Mouse (Mus musculus) liver, embryonic 15.5 days (tissue): ENCODE results near the gene Lsm7. TPM values are rescaled to one million over a fixed set of nuclear protein-coding genes. Genes with fewer than 3 reads are reported as not detected.

Experiments
- ATAC-seq: fragments of 200-750 bp; cut with Nextera tagmentation; 2 replicates; pipeline ENCODE4 v1.8.0; 2017; ENCODE audit warnings: moderate number of reproducible peaks, mild to moderate bottlenecking, moderate library complexity; ENCODE audit not compliant: insufficient read depth
- H3K27ac ChIP-seq: fragments of 300-500 bp; sonication (generic); replicated peaks from 2 replicates; pipeline ENCODE4 v1.5.1; 2015; ENCODE audit warnings: mild to moderate bottlenecking, inconsistent platforms
- H3K27me3 ChIP-seq: fragments of 300-500 bp; sonication (generic); 2 replicates; pipeline ENCODE4 v1.6.1; 2015; ENCODE audit warnings: mild to moderate bottlenecking, inconsistent platforms
- H3K36me3 ChIP-seq: fragments of 300-500 bp; sonication (generic); replicated peaks from 2 replicates; pipeline ENCODE4 v1.6.1; 2015; ENCODE audit warnings: moderate library complexity, mild to moderate bottlenecking, inconsistent platforms
- H3K4me1 ChIP-seq: fragments of 300-500 bp; sonication (generic); replicated peaks from 2 replicates; pipeline ENCODE4 v1.6.1; 2015; ENCODE audit warnings: inconsistent platforms
- H3K4me2 ChIP-seq: fragments of 300-500 bp; sonication (generic); 2 replicates; pipeline ENCODE4 v1.6.1; 2015; ENCODE audit warnings: moderate library complexity, mild to moderate bottlenecking, inconsistent platforms
- H3K4me3 ChIP-seq: fragments of 300-500 bp; sonication (generic); replicated peaks from 2 replicates; pipeline ENCODE4 v1.5.1; 2015; ENCODE audit warnings: mild to moderate bottlenecking, inconsistent platforms
- H3K9ac ChIP-seq: fragments of 300-500 bp; sonication (generic); 2 replicates; pipeline ENCODE4 v1.6.1; 2015; ENCODE audit warnings: moderate library complexity, mild to moderate bottlenecking, inconsistent platforms
- H3K9me3 ChIP-seq: fragments of 300-500 bp; sonication (generic); replicated peaks from 2 replicates; pipeline ENCODE4 v1.6.1; 2016; ENCODE audit warnings: inconsistent platforms
- WGBS: fragments of 180-500 bp; shearing (Covaris S2); methylation state at CpG from one replicate; pipeline ENCODE4 v1.1.7; 2015; ENCODE audit warnings: mixed read lengths; ENCODE audit not compliant: insufficient replicate concordance; 5-methylcytosine and 5-hydroxymethylcytosine counted together
- polyA plus RNA-seq: library from polyadenylated mRNA; unstranded; fragments of >200 nt; fragmentation: Nextera tagmentation; extraction: Ambion mirVana; gene quantifications from 2 replicates; pipeline ENCODE4 v1.2.1, GENCODE M21; 2015

The Lsm7 gene
- polyA plus RNA-seq, 1 experiment from 2014 or later, result 115 TPM

DNA sequence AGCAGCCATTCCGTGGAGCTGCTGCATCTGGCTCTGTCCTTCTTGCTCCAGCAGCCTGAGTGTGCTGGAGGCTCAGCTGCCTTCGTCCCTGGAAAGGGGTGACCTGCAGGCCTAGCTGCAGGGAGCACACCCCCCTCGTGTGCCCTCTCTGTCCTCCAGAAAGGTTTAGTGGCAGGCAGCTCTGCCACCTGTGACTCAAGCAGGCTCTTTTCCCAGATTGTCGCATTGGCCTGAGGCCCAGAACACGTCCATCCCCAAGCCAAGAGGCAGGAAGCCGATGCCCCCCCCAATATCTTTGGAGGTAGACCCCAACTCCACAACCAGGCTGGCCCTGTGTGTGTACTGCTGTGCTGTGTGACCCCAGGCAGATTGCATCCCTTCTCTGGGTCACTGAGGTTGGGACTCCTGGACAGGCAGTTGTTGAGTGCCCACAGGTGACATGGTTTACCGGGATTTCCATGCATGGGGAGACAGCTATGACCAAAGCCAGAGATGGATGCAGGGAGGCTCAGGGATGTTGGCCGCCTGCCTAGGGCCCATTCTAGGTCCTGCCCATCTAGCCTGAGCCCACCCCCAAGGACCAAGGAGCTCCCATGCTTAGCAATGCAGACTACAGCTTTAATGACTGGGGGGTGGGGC is 9.8 kb downstream of the Lsm7 start:
- H3K36me3 ChIP-seq, result no peaks in the 10 kb centered on the region
- peaks cover 23% of the 10 kb centered on the region for H3K4me1 ChIP-seq
- no peak overlapping the region for H3K9ac ChIP-seq
- H3K27me3 ChIP-seq, result peaks cover 72% of the 10 kb centered on the region
- no peak overlapping the region for H3K4me2 ChIP-seq
- no peak overlapping the region for H3K27ac ChIP-seq
- 58% methylated on average over 8 of the region's 8 CpGs for WGBS
- no peak overlapping the region for H3K4me3 ChIP-seq
- ATAC-seq, result no peak
- H3K9me3 ChIP-seq, result no peaks in the 10 kb centered on the region

DNA sequence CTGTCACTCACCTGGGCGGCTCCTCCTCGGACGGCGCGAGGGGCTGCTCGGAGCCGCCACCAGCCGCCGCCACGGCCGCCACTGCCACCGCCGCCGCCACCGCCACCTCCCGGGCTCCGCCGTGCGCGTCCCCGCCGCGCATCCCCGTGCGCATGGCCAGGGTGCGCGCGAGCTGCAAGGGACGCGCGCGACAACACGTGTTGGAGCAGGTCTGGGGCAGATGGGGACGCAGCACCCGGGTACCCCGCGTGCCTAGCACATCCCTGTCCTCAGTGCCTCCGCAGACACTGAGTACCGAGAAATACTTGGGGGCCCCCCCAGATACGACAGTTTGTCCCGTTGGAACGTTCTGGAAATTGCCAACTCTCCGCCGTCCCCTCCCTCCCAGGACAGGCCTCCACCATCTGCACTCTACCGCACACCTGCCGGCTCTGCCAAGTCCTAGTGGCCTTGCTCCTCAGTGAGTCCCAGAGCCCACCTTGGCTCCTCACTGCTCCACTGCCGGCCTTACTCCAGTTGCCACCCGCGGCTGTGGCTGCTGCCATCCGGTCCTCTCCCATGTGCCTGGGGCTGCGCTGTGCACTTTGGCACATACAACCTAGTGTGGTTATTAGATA is 11.0 kb downstream of the Lsm7 start, which contains the start of gene Lingo3:
Gene Lingo3 (minus strand): TSS at position 109 of the 617 bp plus-strand sequence.
- H3K9ac ChIP-seq, result no peak within 1 kb of the TSS
- no peak for ATAC-seq
- H3K36me3 ChIP-seq, result no peaks in the 10 kb centered on the region
- H3K4me2 ChIP-seq, result peak within 1 kb of the TSS; percentile 46
- no peaks in the 10 kb centered on the region for H3K9me3 ChIP-seq
- H3K4me3 ChIP-seq, result peak within 1 kb of the TSS; percentile 32
- H3K27ac ChIP-seq, result no peak within 1 kb of the TSS
- H3K27me3 ChIP-seq, result peaks cover 83% of the 10 kb centered on the region
- WGBS, result 6% methylated on average over 51 of the region's 51 CpGs
- peaks cover 16% of the 10 kb centered on the region for H3K4me1 ChIP-seq

DNA sequence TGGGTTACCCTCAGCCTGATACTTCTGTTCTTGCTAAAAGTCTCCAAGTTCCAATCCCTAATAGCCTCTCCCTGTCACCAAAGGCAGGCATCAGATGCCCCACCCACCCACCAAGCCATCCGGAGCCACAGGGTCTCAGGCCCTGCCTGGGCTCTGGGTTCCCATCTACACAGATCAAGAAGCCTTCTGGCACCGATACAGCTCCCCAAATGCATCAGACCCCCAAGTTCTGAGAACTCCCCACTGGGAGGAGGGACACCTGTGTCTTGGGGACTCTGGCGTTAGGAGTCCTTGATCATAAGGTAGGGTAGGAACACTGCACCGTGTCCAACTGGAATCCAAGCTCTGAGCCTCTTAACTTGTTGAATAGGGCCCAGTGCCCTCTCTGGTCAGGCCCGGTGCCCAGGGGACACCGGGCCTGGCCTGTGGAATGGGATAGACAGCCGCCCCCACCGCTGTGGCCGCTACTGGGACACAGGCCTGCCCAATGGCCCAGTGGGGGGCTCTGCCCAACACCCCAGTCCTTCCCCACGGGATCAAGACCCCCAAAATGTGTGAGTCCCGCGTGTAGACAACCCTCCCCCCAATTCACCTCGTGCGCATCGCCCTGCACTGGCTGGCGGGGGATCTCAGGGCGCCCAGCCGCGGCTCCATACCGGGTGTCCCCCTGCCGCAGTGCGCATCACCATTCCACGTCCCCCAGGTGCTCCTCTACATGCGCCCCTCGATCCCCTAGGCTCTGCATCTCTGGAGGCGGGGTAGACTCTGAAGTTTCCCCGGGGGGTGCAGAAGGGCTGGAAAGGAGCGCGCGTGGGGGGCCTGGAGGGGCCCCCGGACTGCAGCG is 11.7 kb downstream of the Lsm7 start:
- peak overlapping the region; percentile 46 for H3K4me2 ChIP-seq
- no peaks in the 10 kb centered on the region for H3K36me3 ChIP-seq
- no peak overlapping the region for H3K9ac ChIP-seq
- WGBS, result 12% methylated on average over 32 of the region's 32 CpGs
- H3K4me3 ChIP-seq, result peak overlapping the region; percentile 32
- H3K27me3 ChIP-seq, result peaks cover 90% of the 10 kb centered on the region
- no peak for ATAC-seq
- no peak overlapping the region for H3K27ac ChIP-seq
- peaks cover 9% of the 10 kb centered on the region for H3K4me1 ChIP-seq
- H3K9me3 ChIP-seq, result no peaks in the 10 kb centered on the region

DNA sequence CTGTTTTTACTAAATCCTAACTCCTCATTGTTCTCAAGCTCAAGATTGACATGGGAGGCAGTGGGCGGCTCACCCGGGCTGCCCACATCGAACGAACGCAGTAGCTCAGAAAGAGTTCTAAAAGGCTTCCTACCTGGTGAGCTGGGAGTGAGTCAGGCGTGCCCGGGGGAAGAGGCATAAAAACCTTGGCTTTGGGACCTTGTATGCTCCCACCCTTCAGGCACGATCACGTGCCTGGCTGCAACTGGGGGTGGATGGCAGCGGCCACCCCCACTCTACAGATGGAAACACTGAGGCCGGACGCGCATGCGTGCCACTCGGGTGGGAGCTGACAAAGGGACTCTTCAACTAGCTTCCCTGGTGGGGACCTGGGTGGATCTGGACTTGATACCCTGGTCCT is 12.7 kb downstream of the Lsm7 start:
- Histone ChIP-seq H3K9ac (no peak overlapping the region), H3K27ac (no peak overlapping the region), H3K4me2 (no peak overlapping the region), H3K4me1 (peaks cover 6% of the 10 kb centered on the region; the same call in 1 of the 2 replicates), H3K9me3 (no peaks in the 10 kb centered on the region), H3K27me3 (peaks cover 100% of the 10 kb centered on the region), H3K4me3 (no peak overlapping the region), H3K36me3 (no peaks in the 10 kb centered on the region)
- ATAC-seq, result no peak
- 73% methylated on average over 15 of the region's 15 CpGs for WGBS

DNA sequence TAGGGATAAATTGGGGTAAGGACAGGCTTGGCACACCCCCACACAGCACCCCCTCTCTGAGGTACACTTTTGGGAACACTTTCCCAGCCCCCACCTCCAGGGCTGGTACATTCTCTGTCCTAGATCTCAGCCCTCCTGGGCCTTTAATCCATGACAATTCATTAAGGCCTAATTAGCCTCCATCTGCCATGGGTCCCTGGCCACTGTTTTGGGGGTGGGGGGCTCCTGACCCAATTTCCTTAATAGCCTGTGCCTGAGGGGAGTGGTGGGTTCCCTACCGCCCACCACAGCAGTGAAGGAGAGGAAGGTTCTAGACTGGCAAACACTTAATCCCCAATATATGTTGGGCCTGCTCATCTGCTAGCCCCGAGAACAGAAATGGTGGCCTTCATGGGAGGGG is 13.3 kb downstream of the Lsm7 start:
- Histone ChIP-seq H3K4me3 (no peak overlapping the region), H3K27ac (no peak overlapping the region), H3K9me3 (no peaks in the 10 kb centered on the region), H3K9ac (no peak overlapping the region), H3K36me3 (no peaks in the 10 kb centered on the region), H3K4me2 (no peak overlapping the region), H3K4me1 (peaks cover 11% of the 10 kb centered on the region), H3K27me3 (peaks cover 100% of the 10 kb centered on the region)
- ATAC-seq, result no peak
- 63% methylated on average over 2 of the region's 2 CpGs for WGBS

DNA sequence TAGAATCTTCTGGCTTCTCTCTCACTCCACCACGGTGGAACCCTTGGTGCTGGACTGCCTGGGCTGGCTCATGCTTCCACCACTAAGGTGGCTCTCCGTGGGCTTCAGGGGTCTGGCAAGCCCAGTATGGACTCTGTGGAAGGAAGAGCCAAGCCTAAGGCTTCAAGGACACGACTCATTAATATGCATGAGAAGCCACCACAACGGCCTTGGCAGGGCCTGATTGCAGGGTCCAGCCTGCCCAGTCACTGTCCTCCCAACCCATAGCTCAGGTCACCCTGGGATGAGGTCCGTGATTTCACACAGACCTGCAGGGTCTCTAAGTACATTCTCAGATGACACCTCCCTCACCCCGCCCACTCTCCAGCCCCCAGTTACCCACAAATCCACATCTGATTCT is 15.2 kb downstream of the Lsm7 start:
- Histone ChIP-seq H3K27ac (no peak overlapping the region), H3K4me1 (peaks cover 14% of the 10 kb centered on the region), H3K27me3 (peaks cover 100% of the 10 kb centered on the region), H3K9ac (no peak overlapping the region), H3K4me3 (no peak overlapping the region), H3K4me2 (no peak overlapping the region), H3K9me3 (no peaks in the 10 kb centered on the region), H3K36me3 (no peaks in the 10 kb centered on the region)
- no peak for ATAC-seq
- WGBS, result 45% methylated on average over 6 of the region's 6 CpGs

DNA sequence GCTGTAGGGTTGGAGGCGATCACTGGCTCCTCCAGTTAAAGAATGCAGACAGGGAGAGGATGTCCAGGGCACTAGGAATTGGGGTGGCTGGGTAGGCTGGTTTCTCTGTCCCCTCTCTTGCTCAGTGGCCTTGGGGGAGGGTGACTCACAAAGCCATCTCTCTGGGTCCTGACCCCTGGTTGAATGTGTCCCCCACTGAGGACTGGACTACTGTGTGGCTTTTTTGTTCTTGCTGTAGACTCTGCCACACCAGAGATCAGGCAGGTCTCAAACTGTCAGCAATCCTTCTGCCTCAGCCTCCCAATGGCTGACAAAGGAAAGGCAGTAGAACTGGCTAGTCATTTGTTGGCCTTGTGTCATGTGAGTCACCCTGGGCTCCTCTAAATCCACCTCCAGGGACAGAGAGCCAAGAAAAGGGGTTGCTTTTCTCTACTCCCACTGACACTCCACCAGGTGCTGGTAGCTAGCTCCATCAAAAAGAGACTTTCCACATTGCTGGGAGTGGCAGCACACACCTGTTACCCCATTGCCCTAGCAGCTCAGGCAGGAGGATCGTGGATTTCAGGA is 16.6 kb downstream of the Lsm7 start:
- Histone ChIP-seq H3K9ac (no peak overlapping the region), H3K4me1 (peaks cover 11% of the 10 kb centered on the region), H3K27me3 (peaks cover 100% of the 10 kb centered on the region), H3K4me3 (no peak overlapping the region), H3K4me2 (no peak overlapping the region), H3K36me3 (no peaks in the 10 kb centered on the region), H3K9me3 (no peaks in the 10 kb centered on the region), H3K27ac (no peak overlapping the region)
- ATAC-seq, result no peak
- 40% methylated on average over 2 of the region's 2 CpGs for WGBS

DNA sequence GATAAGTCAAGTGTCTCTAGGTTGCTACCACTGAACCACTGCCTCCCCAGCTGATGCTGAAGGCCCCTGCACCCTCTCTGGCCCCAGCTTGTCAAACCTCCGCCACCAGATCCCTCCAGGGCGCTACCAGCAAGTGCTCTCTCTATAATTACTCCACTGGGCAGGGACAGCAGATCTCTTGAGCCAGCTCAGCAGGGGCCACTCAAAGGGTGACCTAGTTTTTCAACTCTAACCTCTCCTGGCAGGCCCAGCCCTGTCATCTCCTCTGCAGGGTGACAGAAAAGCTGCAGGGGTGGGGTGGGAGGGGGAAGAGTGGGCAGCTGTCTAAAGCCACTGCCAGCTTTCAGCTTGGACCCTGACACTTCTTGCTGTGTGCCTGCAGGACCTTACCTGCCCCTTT is 17.2 kb downstream of the Lsm7 start:
- no peak overlapping the region for H3K9ac ChIP-seq
- peaks cover 11% of the 10 kb centered on the region for H3K4me1 ChIP-seq
- H3K9me3 ChIP-seq, result no peaks in the 10 kb centered on the region
- ATAC-seq, result no peak
- no peak overlapping the region for H3K4me2 ChIP-seq
- H3K27me3 ChIP-seq, result peaks cover 100% of the 10 kb centered on the region
- no peak overlapping the region for H3K27ac ChIP-seq
- H3K4me3 ChIP-seq, result no peak overlapping the region
- H3K36me3 ChIP-seq, result no peaks in the 10 kb centered on the region
- WGBS, result 38% methylated on average over 2 of the region's 2 CpGs

DNA sequence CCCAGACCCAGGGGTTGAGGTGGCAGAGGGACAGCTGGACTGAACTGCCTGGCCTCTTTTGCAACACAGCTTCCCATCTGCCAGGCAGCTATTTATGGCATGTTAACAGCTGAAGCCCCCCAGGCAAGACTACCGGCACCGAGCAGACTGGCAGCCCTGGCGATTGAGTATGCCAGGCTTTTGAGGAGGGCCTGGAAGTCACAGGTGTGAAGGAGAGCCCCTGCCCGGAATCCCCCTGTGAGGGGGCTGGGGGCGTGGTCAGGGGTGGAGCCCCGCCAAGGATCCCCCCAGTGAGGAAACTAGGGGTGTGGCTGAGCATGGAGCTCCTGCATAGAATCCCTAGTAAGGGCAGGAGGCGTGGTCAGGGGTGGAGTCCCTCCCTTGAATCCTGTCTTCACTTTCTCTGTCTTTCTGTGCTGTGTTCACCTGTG is 18.0 kb downstream of the Lsm7 start:
- WGBS, result 38% methylated on average over 7 of the region's 7 CpGs
- no peak overlapping the region for H3K27ac ChIP-seq
- H3K4me1 ChIP-seq, result peaks cover 11% of the 10 kb centered on the region
- H3K36me3 ChIP-seq, result no peaks in the 10 kb centered on the region
- no peak for ATAC-seq
- H3K9ac ChIP-seq, result no peak overlapping the region
- no peaks in the 10 kb centered on the region for H3K9me3 ChIP-seq
- H3K27me3 ChIP-seq, result peaks cover 98% of the 10 kb centered on the region
- H3K4me3 ChIP-seq, result no peak overlapping the region
- no peak overlapping the region for H3K4me2 ChIP-seq

DNA sequence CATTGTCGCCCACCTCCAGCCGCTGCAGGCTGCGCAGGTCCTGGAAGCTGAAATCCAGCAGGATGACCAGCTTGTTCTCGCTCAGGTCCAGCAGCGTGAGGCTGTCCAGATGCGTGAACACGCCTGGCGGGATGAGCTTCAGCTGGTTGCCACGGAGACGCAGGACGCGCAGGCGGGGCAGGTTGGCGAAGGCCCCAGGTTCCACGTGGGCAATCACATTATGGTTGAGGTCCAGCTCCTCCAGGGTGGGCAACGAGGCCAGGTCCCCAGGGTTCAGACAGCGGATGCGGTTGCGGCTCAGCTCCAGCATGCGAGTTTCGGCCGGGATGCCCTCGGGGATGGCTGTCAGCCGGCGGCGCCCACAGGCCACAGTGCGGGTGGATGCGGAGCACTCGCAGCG is 19.4 kb downstream of the Lsm7 start:
- ATAC-seq, result no peak
- Histone ChIP-seq H3K4me2 (no peak overlapping the region), H3K27ac (no peak overlapping the region), H3K9me3 (no peaks in the 10 kb centered on the region), H3K36me3 (peaks cover 6% of the 10 kb centered on the region), H3K4me3 (no peak overlapping the region), H3K4me1 (peaks cover 24% of the 10 kb centered on the region), H3K9ac (no peak overlapping the region), H3K27me3 (peaks cover 85% of the 10 kb centered on the region)
- WGBS, result 59% methylated on average over 30 of the region's 30 CpGs

DNA sequence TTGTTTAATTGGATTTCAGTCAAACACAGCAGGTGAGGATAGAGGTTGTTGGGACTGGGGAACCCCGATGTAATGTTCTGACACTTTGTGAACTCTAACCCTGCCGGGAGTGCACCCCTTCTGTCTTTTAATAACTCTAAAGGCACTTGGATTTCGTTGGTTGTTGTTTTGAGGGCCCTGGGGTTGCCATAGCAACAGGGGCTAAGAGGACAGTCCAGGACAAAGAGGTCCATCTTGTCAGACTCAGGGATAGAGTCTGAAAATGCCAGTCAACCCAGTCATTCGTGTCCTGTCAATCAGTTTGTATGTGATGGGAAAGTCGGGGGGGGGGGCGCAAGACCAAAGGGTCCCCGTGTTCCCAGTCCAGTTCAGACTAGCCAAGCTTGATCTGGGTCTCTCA is 22.2 kb downstream of the Lsm7 start:
- no peak for ATAC-seq
- Histone ChIP-seq H3K4me2 (no peak overlapping the region), H3K4me3 (no peak overlapping the region), H3K27me3 (peaks cover 57% of the 10 kb centered on the region), H3K9me3 (no peaks in the 10 kb centered on the region), H3K9ac (no peak overlapping the region), H3K27ac (no peak overlapping the region), H3K36me3 (peaks cover 32% of the 10 kb centered on the region), H3K4me1 (peaks cover 49% of the 10 kb centered on the region)
- WGBS, result 65% methylated on average over 7 of the region's 7 CpGs
